Mouse (Mus musculus) heart, embryonic 14.5 days (tissue): ENCODE results near the gene Erc2. TPM values are rescaled to one million over a fixed set of nuclear protein-coding genes. Genes with fewer than 3 reads are reported as not detected.

ENCODE experiments used
- ATAC-seq: fragments of 200-750 bp; cut with Nextera tagmentation; 2 replicates; pipeline ENCODE4 v1.8.0; 2017; ENCODE audit warnings: low read depth, moderate TSS enrichment; ENCODE audit not compliant: insufficient number of reproducible peaks, insufficient read depth, low FRiP score
- H3K27ac ChIP-seq, 2 experiments: fragments of 200-500 bp in 1 of 2; fragments of 300-500 bp in 1 of 2; sonication (generic) in 1 of 2; replicated peaks in 1 of 2; 2 replicates each; pipeline ENCODE4 v1.5.1; 2012 to 2014; ENCODE audit warnings: low read depth in 2 of 2, low read length in 2 of 2, control low read depth in 1 of 2, mild to moderate bottlenecking in 1 of 2, mixed read lengths in 1 of 2; ENCODE audit not compliant: control insufficient read depth in 1 of 2, insufficient read depth in 1 of 2
- H3K27me3 ChIP-seq: fragments of 300-500 bp; sonication (generic); 2 replicates; pipeline ENCODE4 v1.6.1; 2014; ENCODE audit warnings: mild to moderate bottlenecking, low read length, control low read depth; ENCODE audit not compliant: control insufficient read depth, insufficient read depth
- H3K36me3 ChIP-seq: fragments of 300-500 bp; sonication (generic); 2 replicates; pipeline ENCODE4 v1.6.1; 2014; ENCODE audit warnings: mild to moderate bottlenecking, control low read depth, low read length, mixed read lengths; ENCODE audit not compliant: control insufficient read depth, insufficient read depth
- H3K4me1 ChIP-seq, 2 experiments: fragments of 200-500 bp in 1 of 2; fragments of 300-500 bp in 1 of 2; sonication (generic) in 1 of 2; 2 replicates each; pipeline ENCODE4 v1.6.1; 2012 to 2014; ENCODE audit warnings: low read length in 2 of 2, control low read depth in 1 of 2, mixed read lengths in 1 of 2; ENCODE audit not compliant: control insufficient read depth in 2 of 2, insufficient read depth in 2 of 2
- H3K4me2 ChIP-seq: fragments of 300-500 bp; sonication (generic); 2 replicates; pipeline ENCODE4 v1.6.1; 2014; ENCODE audit warnings: mild to moderate bottlenecking, low read length
- H3K4me3 ChIP-seq, 2 experiments: fragments of 200-500 bp in 1 of 2; fragments of 300-500 bp in 1 of 2; sonication (generic) in 1 of 2; 2 replicates each; pipeline ENCODE4 v1.5.1; 2012 to 2014; ENCODE audit warnings: low read length in 2 of 2, mild to moderate bottlenecking in 2 of 2, control low read depth in 1 of 2, low read depth in 1 of 2, moderate library complexity in 1 of 2; ENCODE audit not compliant: control insufficient read depth in 1 of 2, insufficient read depth in 1 of 2
- H3K9ac ChIP-seq: fragments of 300-500 bp; sonication (generic); 2 replicates; pipeline ENCODE4 v1.6.1; 2014; ENCODE audit warnings: mild to moderate bottlenecking, low read length
- H3K9me3 ChIP-seq: fragments of 300-500 bp; sonication (generic); 2 replicates; pipeline ENCODE4 v1.6.1; 2016; ENCODE audit warnings: low read length, control low read depth; ENCODE audit not compliant: control insufficient read depth
- WGBS: fragments of 180-500 bp; shearing (Covaris S2); extraction: QIAGEN DNeasy Blood & Tissue Kit; methylation state at CpG from one replicate; pipeline ENCODE4 v1.1.7; 2014; 5-methylcytosine and 5-hydroxymethylcytosine counted together
- polyA plus RNA-seq: library from polyadenylated mRNA; unstranded; fragments of >200 nt; fragmentation: Nextera tagmentation; extraction: Ambion mirVana; gene quantifications from 2 replicates; pipeline ENCODE4 v1.2.1, GENCODE M21; 2014

Erc2 gene
- polyA plus RNA-seq, 1 experiment from 2014 or later: 3.2 TPM

GRCm38 (mm10) chr14:28069826-28070225 is 447.6 kb downstream of the Erc2 start:
- Histone ChIP-seq H3K27me3 (no peaks in the 10 kb centered on the region), H3K4me1 (0 out of 4 replicates have a peak, but pooled peaks cover 0 to 2% of the 10 kb centered on the region in 2 experiments), H3K36me3 (no peaks in the 10 kb centered on the region), H3K4me3 (no peak overlapping the region), H3K9ac (no peak overlapping the region), H3K27ac (no peak overlapping the region), H3K9me3 (no peaks in the 10 kb centered on the region), H3K4me2 (no peak overlapping the region)
- WGBS: 90% methylated on average over 2 of the region's 2 CpGs
- ATAC-seq: no peak

GRCm38 (mm10) chr14:28072561-28072960 is 450.3 kb downstream of the Erc2 start:
- Histone ChIP-seq H3K4me3 (no peak overlapping the region), H3K9me3 (no peaks in the 10 kb centered on the region), H3K27me3 (no peaks in the 10 kb centered on the region), H3K4me1 (0 out of 4 replicates have a peak, but pooled peaks cover 0 to 2% of the 10 kb centered on the region in 2 experiments), H3K36me3 (no peaks in the 10 kb centered on the region), H3K4me2 (no peak overlapping the region), H3K9ac (no peak overlapping the region), H3K27ac (no peak overlapping the region)
- 81% methylated on average over 3 of the region's 3 CpGs for WGBS
- ATAC-seq: no peak

DNA sequence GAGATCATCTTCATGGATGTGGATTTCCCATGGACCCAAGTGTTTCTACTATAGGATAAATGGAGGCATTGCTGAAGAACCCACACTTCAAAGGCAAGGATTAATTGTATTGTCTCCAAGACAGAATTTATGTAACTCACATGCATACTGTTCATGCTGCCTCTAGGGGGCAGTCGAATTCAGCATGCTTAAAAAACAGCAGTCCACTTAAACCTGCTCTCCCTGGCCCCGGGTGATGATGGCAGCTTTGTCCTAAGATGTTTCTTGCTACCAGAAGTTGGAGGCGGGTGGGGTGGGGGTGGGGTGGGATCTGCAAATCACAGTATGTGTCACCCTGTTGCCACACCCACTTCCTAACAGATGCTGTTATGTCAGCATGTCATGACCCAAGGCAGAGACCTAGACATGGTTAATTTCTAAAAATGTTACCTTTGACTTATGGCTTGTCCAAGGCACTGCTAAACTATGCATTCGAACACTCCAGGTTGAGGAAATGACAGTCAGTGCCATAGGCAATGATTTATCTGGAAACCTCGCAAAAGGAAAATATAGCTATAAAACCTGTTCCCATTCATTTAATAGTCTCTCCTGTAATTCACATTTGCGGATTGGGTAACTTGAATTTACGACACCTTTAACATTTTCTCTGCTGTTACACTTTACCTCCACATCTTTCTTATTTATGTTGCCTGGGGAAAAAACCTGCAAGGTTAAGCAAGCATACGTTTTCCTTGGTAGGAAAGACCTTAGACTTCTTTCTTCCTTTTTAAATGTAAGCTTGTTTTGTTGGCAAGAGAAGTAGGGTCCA is 467.6 kb downstream of the Erc2 start:
- 68% methylated on average over 8 of the region's 8 CpGs for WGBS
- ATAC-seq: no peak
- no peaks in the 10 kb centered on the region for H3K9me3 ChIP-seq

GRCm38 (mm10) chr14:28091367-28091766 is 469.1 kb downstream of the Erc2 start:
- no peak overlapping the region for H3K27ac ChIP-seq
- H3K27me3 ChIP-seq: no peaks in the 10 kb centered on the region
- H3K36me3 ChIP-seq: no peaks in the 10 kb centered on the region
- no peak overlapping the region for H3K4me3 ChIP-seq
- no peaks in the 10 kb centered on the region for H3K9me3 ChIP-seq
- no peaks in the 10 kb centered on the region for H3K4me1 ChIP-seq
- no peak for ATAC-seq
- no peak overlapping the region for H3K4me2 ChIP-seq
- no peak overlapping the region for H3K9ac ChIP-seq
- 88% methylated on average over 1 of the region's 1 CpGs for WGBS

More for the DNA sequence above, 467.6 kb downstream of the Erc2 start:
- no peak overlapping the region for H3K27ac ChIP-seq
- no peak overlapping the region for H3K9ac ChIP-seq
- H3K4me2 ChIP-seq: no peak overlapping the region
- no peak overlapping the region for H3K4me3 ChIP-seq
- no peaks in the 10 kb centered on the region for H3K27me3 ChIP-seq
- H3K36me3 ChIP-seq: no peaks in the 10 kb centered on the region
- no peaks in the 10 kb centered on the region for H3K4me1 ChIP-seq

- H3K27me3 ChIP-seq: no peaks in the 10 kb centered on the region
- WGBS: 65% methylated on average over 4 of the region's 4 CpGs
- H3K27ac ChIP-seq: no peak overlapping the region
- H3K4me2 ChIP-seq: no peak overlapping the region
- no peak overlapping the region for H3K4me3 ChIP-seq
- no peak for ATAC-seq
- no peaks in the 10 kb centered on the region for H3K9me3 ChIP-seq
- H3K9ac ChIP-seq: no peak overlapping the region
- H3K36me3 ChIP-seq: no peaks in the 10 kb centered on the region
- H3K4me1 ChIP-seq: no peaks in the 10 kb centered on the region
Observed at GRCm38 (mm10) chr14:28093214-28093613, 471.0 kb downstream of the Erc2 start.

- 96% methylated on average over 1 of the region's 1 CpGs for WGBS
- no peak overlapping the region for H3K4me3 ChIP-seq
- H3K9ac ChIP-seq: no peak overlapping the region
- H3K36me3 ChIP-seq: no peaks in the 10 kb centered on the region
- ATAC-seq: no peak
- no peak overlapping the region for H3K27ac ChIP-seq
- no peak overlapping the region for H3K4me2 ChIP-seq
- no peaks in the 10 kb centered on the region for H3K4me1 ChIP-seq
- no peaks in the 10 kb centered on the region for H3K9me3 ChIP-seq
- no peaks in the 10 kb centered on the region for H3K27me3 ChIP-seq
Observed at GRCm38 (mm10) chr14:28093913-28094312, 471.7 kb downstream of the Erc2 start.

DNA sequence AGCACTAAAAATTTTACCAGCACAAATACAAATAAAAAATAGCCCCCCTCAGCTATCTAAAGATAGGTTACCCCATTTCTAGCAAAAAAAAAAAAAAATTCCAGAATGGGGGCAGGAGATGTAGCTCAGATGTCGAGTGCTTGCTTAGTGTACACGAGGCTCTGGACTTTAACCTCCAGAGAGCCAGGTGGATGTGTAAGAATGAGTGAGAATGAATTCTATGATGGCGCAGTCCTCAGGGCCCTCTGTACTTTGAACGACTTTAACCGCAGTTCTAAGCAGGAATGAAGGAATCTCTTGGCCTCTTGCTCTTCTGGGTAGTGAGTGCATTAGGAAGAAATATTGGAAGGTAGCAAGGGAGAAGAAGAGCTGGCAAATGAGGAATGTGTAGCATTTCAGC is 476.9 kb downstream of the Erc2 start:
- 94% methylated on average over 5 of the region's 5 CpGs for WGBS
- Histone ChIP-seq H3K9ac (no peak overlapping the region), H3K4me3 (no peak overlapping the region), H3K36me3 (no peaks in the 10 kb centered on the region), H3K4me1 (no peaks in the 10 kb centered on the region), H3K9me3 (no peaks in the 10 kb centered on the region), H3K27ac (no peak overlapping the region), H3K27me3 (no peaks in the 10 kb centered on the region), H3K4me2 (no peak overlapping the region)
- no peak for ATAC-seq

DNA sequence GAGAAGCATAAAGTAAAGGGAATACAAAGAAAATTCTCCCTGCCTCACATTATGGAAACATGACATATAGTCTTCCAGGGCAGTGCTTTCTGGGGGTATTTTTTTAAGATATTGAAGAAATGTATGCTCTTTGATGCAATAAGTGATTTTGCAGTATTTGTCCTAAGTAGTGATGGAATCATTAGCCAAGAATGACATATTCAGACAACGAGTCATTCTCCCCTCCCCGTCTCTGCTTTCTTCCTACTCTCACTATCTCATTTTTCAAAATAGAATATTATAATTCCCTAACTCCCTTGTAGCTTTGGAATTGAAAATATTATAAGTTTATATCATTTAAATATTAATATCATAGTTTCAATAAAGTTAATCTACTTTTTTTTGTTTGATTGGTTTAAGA is 490.9 kb downstream of the Erc2 start:
- H3K9ac ChIP-seq: no peak overlapping the region
- H3K9me3 ChIP-seq: no peaks in the 10 kb centered on the region
- WGBS: 74% methylated on average over 2 of the region's 2 CpGs

More for the DNA sequence above, 490.9 kb downstream of the Erc2 start:
- Histone ChIP-seq H3K27ac (no peak overlapping the region), H3K4me3 (no peak overlapping the region), H3K4me1 (no peaks in the 10 kb centered on the region), H3K36me3 (no peaks in the 10 kb centered on the region), H3K4me2 (no peak overlapping the region), H3K27me3 (no peaks in the 10 kb centered on the region)
- no peak for ATAC-seq
